Mouse (Mus musculus) gastrocnemius, adult 18-20 months (tissue): ENCODE data around the gene Sspn. TPM values are rescaled to one million over a fixed set of nuclear protein-coding genes. Genes with fewer than 3 reads are reported as not detected.

Experiments used
- DNase-seq: peaks from one replicate; pipeline ENCODE4 v3.0.0; 2021; ENCODE audit warnings: low spot score
- total RNA-seq, 2 experiments: library from RNA; stranded (reverse); gene quantifications; 2 replicates each; pipeline ENCODE4 v1.2.3; 2021

Gene Sspn
- total RNA-seq, 2 experiments from 2014 or later = 39.5 to 43.1 TPM

DNA sequence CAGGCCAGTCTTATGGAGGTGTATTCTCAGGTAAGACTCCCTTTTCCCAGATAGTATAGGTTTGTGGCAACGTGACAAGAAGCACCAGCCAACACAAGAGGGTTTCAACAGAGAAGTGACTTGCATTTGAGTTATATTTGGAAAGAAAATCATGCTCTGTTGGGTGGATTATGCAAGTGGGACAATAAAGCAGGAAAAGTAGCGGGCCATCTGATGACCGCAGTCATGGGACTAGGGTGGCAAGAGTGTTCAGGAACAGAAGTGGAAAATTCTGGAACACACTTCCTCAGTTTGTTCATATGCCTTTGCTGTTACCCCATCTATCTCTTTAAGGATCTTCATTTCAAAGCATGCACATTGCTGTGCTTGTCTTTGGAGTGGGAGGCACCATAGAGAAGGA is 82.9 kb downstream of the Sspn start:
- no peak for DNase-seq

Other genes starting within 250 kb of the Sspn start
- gene Rassf8, start 184.9 kb upstream of the Sspn start, total RNA-seq = 10 to 100 TPM; 28.6 to 32.2 TPM
- 10 to 100 TPM; 30.3 to 38.1 TPM for gene Bhlhe41, start 66.1 kb upstream of the Sspn start, total RNA-seq